Mouse (Mus musculus) left cerebral cortex, postnatal 25 days (tissue): ENCODE results near the gene Adam25. TPM values are rescaled to one million over a fixed set of nuclear protein-coding genes. Genes with fewer than 3 reads are reported as not detected.
"Not testable (repeated sequence)": the region's sequence is repeated elsewhere in the genome, so short reads cannot be mapped to it uniquely, and the experiment has no call there.

ENCODE experiments used
- DNase-seq, 2 experiments: peaks; one replicate each; pipeline ENCODE4 v3.0.0; 2022; ENCODE audit warnings: low spot score in 2 of 2, mixed read lengths in 1 of 2
- intact Hi-C: fragments of 180-260 bp; cut with DNase I; formaldehyde crosslinking; loops from one replicate; pipeline ENCODE4 v1.15.1; 2025
- total RNA-seq, 2 experiments: library from RNA; stranded (reverse); gene quantifications; 2 replicates each; pipeline ENCODE4 v1.2.3; 2021

Adam25 gene
- not detected for total RNA-seq

DNA sequence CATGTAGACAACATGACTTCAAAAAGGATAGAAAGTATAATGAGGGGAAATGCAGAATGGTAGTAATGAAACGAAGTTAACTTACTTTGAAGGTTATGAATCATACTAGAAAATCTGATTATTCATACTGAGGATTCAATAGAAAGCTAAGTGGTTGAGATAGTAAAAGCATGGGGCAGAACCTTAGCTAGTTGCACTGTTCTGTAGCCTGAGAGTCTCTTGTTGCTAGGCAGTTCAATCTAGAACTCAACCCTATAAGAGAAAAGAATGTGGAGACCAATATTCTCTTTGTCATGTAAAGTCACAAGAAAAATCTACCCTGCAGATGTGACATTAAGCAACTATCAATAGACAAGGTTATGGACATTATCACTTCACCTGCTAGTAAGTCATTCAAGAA, at the start of gene Adam25:
Gene Adam25 (plus strand): TSS at position 301 of the 400 bp plus-strand sequence.
- DNase-seq, intact Hi-C loops: not testable (repeated sequence)

DNA sequence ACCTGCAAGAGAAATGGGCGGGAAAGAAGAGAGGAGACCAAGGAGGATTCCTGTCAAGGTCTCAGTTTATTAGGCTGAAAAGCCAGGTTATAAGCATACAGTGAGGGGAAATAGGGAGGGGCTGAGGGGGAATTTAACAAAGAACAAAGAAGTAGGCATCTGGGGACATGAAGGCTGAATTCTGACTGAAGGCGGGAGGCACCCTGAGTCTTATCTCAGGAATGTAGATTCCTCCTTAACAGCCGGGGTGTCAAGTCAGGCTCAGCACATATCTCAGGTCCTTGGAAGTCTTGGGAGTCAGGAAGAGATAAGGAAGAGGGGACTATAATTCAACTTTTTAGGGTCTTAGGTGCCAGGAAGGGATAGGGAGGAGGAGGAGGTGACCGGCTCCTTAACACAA, 36.6 kb upstream of the Adam25 start:
- intact Hi-C loops, DNase-seq: not testable (repeated sequence)

- intact Hi-C loops, result no loop called here
- DNase-seq, result no peak
Observed at GRCm38 (mm10) chr8:40715986-40716385, 36.0 kb upstream of the Adam25 start.

DNA sequence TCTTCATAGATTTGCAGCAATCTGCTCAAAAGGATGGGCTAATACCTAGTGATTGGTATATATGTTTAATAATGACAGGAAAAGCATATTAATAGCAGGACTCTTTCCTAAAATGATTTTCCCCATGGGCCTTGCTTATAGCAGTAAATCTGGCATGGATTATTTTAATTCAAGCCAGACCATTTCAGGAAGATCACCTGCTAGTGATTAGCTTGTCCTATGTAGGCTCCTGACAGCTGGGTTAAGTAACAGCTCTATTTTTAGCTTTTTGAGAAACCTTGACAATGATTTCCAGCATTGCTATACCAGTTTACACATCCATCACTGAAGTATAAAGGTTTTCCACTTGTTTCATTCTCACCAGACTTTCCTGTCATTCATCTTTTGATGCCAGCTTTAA, 31.3 kb downstream of the Adam25 start:
- DNase-seq, result no peak
- intact Hi-C loops, result no loop called here

- intact Hi-C loops, result not testable (repeated sequence)
Observed at GRCm38 (mm10) chr8:40792973-40793372, 41.0 kb downstream of the Adam25 start, which contains the start of gene Adam20. Gene Adam20 (plus strand): TSS chr8:40793273.

GRCm38 (mm10) chr8:40803379-40804079, 51.5 kb downstream of the Adam25 start:
- intact Hi-C loops, result no loop called here

More at GRCm38 (mm10) chr8:40792973-40793372, 41.0 kb downstream of the Adam25 start, which contains the start of gene Adam20:
- DNase-seq, result not testable (repeated sequence)

More at GRCm38 (mm10) chr8:40803379-40804079, 51.5 kb downstream of the Adam25 start:
- no peak for DNase-seq

Other genes with a start within 250 kb of the Adam25 start
- not detected for gene Adam24, start 77.1 kb upstream of the Adam25 start, total RNA-seq
- not detected for gene Adam20, start 41.1 kb downstream of the Adam25 start, total RNA-seq
- gene Adam39, start 70.8 kb downstream of the Adam25 start, total RNA-seq, result not detected